24 mouse cellular contexts compared by ENCODE assay signal in the genomic region with DNA sequence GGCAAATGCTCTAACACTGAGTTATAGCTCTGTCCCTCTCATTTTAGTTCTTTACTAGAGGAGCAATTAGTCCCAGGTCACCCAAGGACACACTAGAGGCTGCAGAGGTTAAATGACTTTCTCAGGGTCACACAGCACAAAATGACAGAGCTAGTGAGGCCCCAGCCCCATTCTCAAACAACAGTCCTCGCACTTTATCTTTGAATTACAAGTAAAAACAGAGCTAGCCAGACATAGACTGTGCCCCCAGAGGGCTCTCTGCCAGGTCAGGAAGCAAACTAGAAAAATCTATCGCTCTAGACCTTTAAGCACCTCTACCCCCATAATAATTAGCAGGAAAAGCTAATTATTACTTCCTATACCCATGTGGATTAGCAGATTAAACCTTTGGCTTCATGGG. TPM values are rescaled to one million over a fixed set of nuclear protein-coding genes. Genes with fewer than 3 reads are reported as not detected.
DNase-seq lines count a peak whose midpoint lies in the region; ATAC-seq and TF ChIP-seq lines count a peak whose summit lies in the region.
"Had no signal": no experiment of that assay in that cellular context is flagged by ENCODE, and none has a peak within 500 bp of the region (broad histone marks: within the 10 kb centered on the region; RNA-seq: fewer than 3 reads in every experiment).

No protein-coding gene starts in this region.

- no peak overlapping the region for H3K4me2 ChIP-seq in intestine, postnatal 0 days (replicated peaks; ENCODE audit: low read depth)
- H3K4me2 ChIP-seq in intestine, embryonic 16.5 days (ENCODE audit: low read depth, low read length): no peak overlapping the region
- no peak overlapping the region for H3K4me2 ChIP-seq in kidney, embryonic 15.5 days
- H3K4me2 ChIP-seq in hindbrain, embryonic 14.5 days (replicated peaks): no peak overlapping the region
- no peak overlapping the region for H3K4me2 ChIP-seq in stomach, postnatal 0 days (replicated peaks; ENCODE audit: low read depth)
- H3K4me2 ChIP-seq: heart, embryonic 13.5 days; lung, embryonic 14.5 days; midbrain, embryonic 15.5 days; neural tube, embryonic 15.5 days had no signal

- no peak for TF ChIP-seq EP300 in stomach, postnatal 0 days (optimal IDR thresholded peaks at IDR 0.05)

- no peaks in the 10 kb centered on the region for H3K9me3 ChIP-seq in intestine, postnatal 0 days (ENCODE audit: control insufficient read depth)
- no peaks in the 10 kb centered on the region for H3K9me3 ChIP-seq in intestine, embryonic 16.5 days (ENCODE audit: control insufficient read depth, low read length)
- H3K9me3 ChIP-seq in kidney, embryonic 15.5 days (replicated peaks): no peaks in the 10 kb centered on the region
- no peaks in the 10 kb centered on the region for H3K9me3 ChIP-seq in hindbrain, embryonic 14.5 days (ENCODE audit: control insufficient read depth, low read length)
- H3K9me3 ChIP-seq in stomach, postnatal 0 days (ENCODE audit: control insufficient read depth, low read length): no peaks in the 10 kb centered on the region
- H3K9me3 ChIP-seq: heart, embryonic 13.5 days; midbrain, embryonic 10.5 days; midbrain, embryonic 15.5 days; neural tube, embryonic 15.5 days had no signal

- H3K9ac ChIP-seq in intestine, postnatal 0 days (ENCODE audit: low read depth, low read length): no peak overlapping the region
- H3K9ac ChIP-seq in intestine, embryonic 16.5 days (ENCODE audit: low read depth, low read length): no peak overlapping the region
- H3K9ac ChIP-seq in kidney, embryonic 15.5 days: no peak overlapping the region
- no peak overlapping the region for H3K9ac ChIP-seq in hindbrain, embryonic 14.5 days
- H3K9ac ChIP-seq in stomach, postnatal 0 days (ENCODE audit: low read length): no peak overlapping the region
- H3K9ac ChIP-seq: heart, embryonic 13.5 days; lung, embryonic 14.5 days; midbrain, embryonic 15.5 days; neural tube, embryonic 15.5 days had no signal

- no peaks in the 10 kb centered on the region for H3K27me3 ChIP-seq in intestine, postnatal 0 days (replicated peaks; ENCODE audit: control insufficient read depth, insufficient read depth, low read length)
- H3K27me3 ChIP-seq in intestine, embryonic 16.5 days (replicated peaks; ENCODE audit: control insufficient read depth, insufficient read depth, low read length): no peaks in the 10 kb centered on the region
- H3K27me3 ChIP-seq in kidney, embryonic 15.5 days: no peaks in the 10 kb centered on the region
- no peaks in the 10 kb centered on the region for H3K27me3 ChIP-seq in hindbrain, embryonic 14.5 days (ENCODE audit: control insufficient read depth, insufficient read depth, low read length)
- no peaks in the 10 kb centered on the region for H3K27me3 ChIP-seq in stomach, postnatal 0 days (ENCODE audit: control insufficient read depth, insufficient read depth, low read length)
- H3K27me3 ChIP-seq: heart, embryonic 13.5 days; midbrain, embryonic 15.5 days; neural tube, embryonic 15.5 days had no signal

- DNase-seq in layer of hippocampus, adult 2 months (ENCODE audit: low spot score in 2 of 2): no peak
- DNase-seq in layer of hippocampus, adult 9-10 months (ENCODE audit: low spot score): no peak
- peak; percentile 51 for DNase-seq in kidney, postnatal 14 days
- DNase-seq in hindbrain, embryonic 14.5 days (ENCODE audit: low spot score): no peak
- no peak for DNase-seq in stomach, postnatal 0 days (ENCODE audit: low spot score)
- DNase-seq: cerebellum, adult 2 months; cerebellum, postnatal 14 days; heart, postnatal 10 days; left cerebral cortex, postnatal 4 days; lung, embryonic 14.5 days; retina, postnatal 1 day; right cerebral cortex, postnatal 14 days; thymus, adult 18-20 months; thymus, postnatal 25 days had no signal

- H3K4me3 ChIP-seq in intestine, postnatal 0 days (ENCODE audit: low read depth, low read length): no peak overlapping the region
- no peak overlapping the region for H3K4me3 ChIP-seq in intestine, embryonic 16.5 days (ENCODE audit: low read length)
- no peak overlapping the region for H3K4me3 ChIP-seq in layer of hippocampus, adult 2 months
- no peak overlapping the region for H3K4me3 ChIP-seq in kidney, embryonic 15.5 days (replicated peaks)
- H3K4me3 ChIP-seq in hindbrain, embryonic 14.5 days (replicated peaks; ENCODE audit: low read length): no peak overlapping the region
- no peak overlapping the region for H3K4me3 ChIP-seq in stomach, postnatal 0 days (ENCODE audit: low read depth, low read length)
- H3K4me3 ChIP-seq: erythroblast, embryonic 14.5 days; heart, embryonic 13.5 days; midbrain, embryonic 10.5 days; midbrain, embryonic 15.5 days; neural tube, embryonic 15.5 days had no signal

- peaks cover 7% of the 10 kb centered on the region; the same call in 1 of the 2 replicates for H3K4me1 ChIP-seq in intestine, postnatal 0 days (replicated peaks; ENCODE audit: control insufficient read depth, insufficient read depth, low read length)
- 0 out of 2 replicates have a peak, but pooled peaks cover 4% of the 10 kb centered on the region for H3K4me1 ChIP-seq in intestine, embryonic 16.5 days (ENCODE audit: control insufficient read depth, insufficient read depth, low read length)
- H3K4me1 ChIP-seq in kidney, embryonic 15.5 days: peaks cover 28% of the 10 kb centered on the region
- H3K4me1 ChIP-seq in hindbrain, embryonic 14.5 days (replicated peaks; ENCODE audit: control insufficient read depth, insufficient read depth, low read length): 0 out of 2 replicates have a peak, but pooled peaks cover 10% of the 10 kb centered on the region
- no peaks in the 10 kb centered on the region for H3K4me1 ChIP-seq in stomach, postnatal 0 days (replicated peaks; ENCODE audit: control insufficient read depth, insufficient read depth)

- peaks cover 28% of the 10 kb centered on the region; the same call in 1 of the 2 replicates for H3K36me3 ChIP-seq in intestine, postnatal 0 days (ENCODE audit: control insufficient read depth, insufficient read depth)
- H3K36me3 ChIP-seq in intestine, embryonic 16.5 days (ENCODE audit: control insufficient read depth, insufficient read depth, low read length): no peaks in the 10 kb centered on the region; the same call in 1 of the 2 replicates
- H3K36me3 ChIP-seq in kidney, embryonic 15.5 days: peaks cover 25% of the 10 kb centered on the region
- H3K36me3 ChIP-seq in hindbrain, embryonic 14.5 days (replicated peaks; ENCODE audit: control insufficient read depth, insufficient read depth): peaks cover 16% of the 10 kb centered on the region; the same call in 1 of the 2 replicates
- H3K36me3 ChIP-seq in stomach, postnatal 0 days (ENCODE audit: control insufficient read depth, insufficient read depth, low read length): no peaks in the 10 kb centered on the region
- H3K36me3 ChIP-seq: midbrain, embryonic 15.5 days had no signal

- H3K27ac ChIP-seq in intestine, postnatal 0 days (ENCODE audit: low read depth, low read length): 0 out of 2 replicates have a peak overlapping the region, but pooled peaks have one; percentile 31
- no peak overlapping the region for H3K27ac ChIP-seq in intestine, embryonic 16.5 days (ENCODE audit: low read length)
- H3K27ac ChIP-seq in layer of hippocampus, adult 2 months: peak overlapping the region; percentile 69
- H3K27ac ChIP-seq in kidney, embryonic 15.5 days: peak overlapping the region; percentile 54
- H3K27ac ChIP-seq in hindbrain, embryonic 14.5 days: no peak overlapping the region
- H3K27ac ChIP-seq in stomach, postnatal 0 days (replicated peaks): no peak overlapping the region
- H3K27ac ChIP-seq: heart, embryonic 13.5 days; midbrain, embryonic 10.5 days; midbrain, embryonic 15.5 days; neural tube, embryonic 15.5 days had no signal

- TF ChIP-seq CTCF in intestine, postnatal 0 days (IDR thresholded peaks at IDR 0.05; ENCODE audit: low read depth): no peak
- TF ChIP-seq CTCF in layer of hippocampus, adult 2 months (conservative IDR thresholded peaks at IDR 0.05): no peak
- TF ChIP-seq CTCF in stomach, postnatal 0 days (IDR thresholded peaks at IDR 0.05; ENCODE audit: low read depth): no peak

- ATAC-seq in intestine, postnatal 0 days: no peak
- ATAC-seq in intestine, embryonic 16.5 days: no peak
- ATAC-seq in kidney, embryonic 15.5 days (replicated peaks; ENCODE audit: low FRiP score): no peak
- no peak for ATAC-seq in hindbrain, embryonic 14.5 days (ENCODE audit: low FRiP score)
- ATAC-seq in stomach, postnatal 0 days (ENCODE audit: low FRiP score, low TSS enrichment): no peak
- ATAC-seq: forebrain, embryonic 16.5 days; hindbrain, embryonic 16.5 days; midbrain, embryonic 15.5 days had no signal

- WGBS in intestine, postnatal 0 days: 26% methylated on average over 2 of the region's 2 CpGs
- 47% methylated on average over 2 of the region's 2 CpGs for WGBS in intestine, embryonic 16.5 days
- WGBS in kidney, embryonic 15.5 days: 47% methylated on average over 2 of the region's 2 CpGs
- 70% methylated on average over 2 of the region's 2 CpGs for WGBS in hindbrain, embryonic 14.5 days
- WGBS in stomach, postnatal 0 days: 59% methylated on average over 2 of the region's 2 CpGs

RNA-seq across cellular contexts. Expression of a gene that starts 25.4 kb away (rescaled TPM):
- polyA plus RNA-seq in intestine, postnatal 0 days (2015; fragmentation: Nextera tagmentation; extraction: Ambion mirVana): 16.8 and 17.2 TPM in 2 replicates
- polyA plus RNA-seq in intestine, embryonic 16.5 days (2015; fragmentation: Nextera tagmentation; extraction: Ambion mirVana): 30.7 and 34.0 TPM in 2 replicates
- total RNA-seq in layer of hippocampus, adult 2 months (2021): 100 to 1,000 TPM; 101 to 105 TPM
- polyA plus RNA-seq in kidney, embryonic 15.5 days (2015; fragmentation: Nextera tagmentation; extraction: Ambion mirVana): 45.2 and 46.2 TPM in 2 replicates
- 74.2 and 76.6 TPM in 2 replicates for polyA plus RNA-seq in hindbrain, embryonic 14.5 days (2014; fragmentation: Nextera tagmentation; extraction: Ambion mirVana)
- 22.1 and 22.8 TPM in 2 replicates for polyA plus RNA-seq in stomach, postnatal 0 days (2015; fragmentation: Nextera tagmentation; extraction: Ambion mirVana)

Comparison
In these comparisons a context has a peak if more than half of its experiments do, and no peak if none do; other contexts are left out.
1. H3K27ac ChIP-seq: peak in intestine, postnatal 0 days (single experiment), layer of hippocampus, adult 2 months (single experiment) and kidney, embryonic 15.5 days (single experiment); none in intestine, embryonic 16.5 days (single experiment), hindbrain, embryonic 14.5 days (single experiment) and stomach, postnatal 0 days (single experiment).